Mouse (Mus musculus) urinary bladder, postnatal 14 days (tissue): ENCODE measurements around the gene 1110051M20Rik.

Experiments
- DNase-seq: peaks from one replicate; pipeline ENCODE4 v3.0.0; 2021; ENCODE audit warnings: low spot score

Gene 1110051M20Rik

DNA sequence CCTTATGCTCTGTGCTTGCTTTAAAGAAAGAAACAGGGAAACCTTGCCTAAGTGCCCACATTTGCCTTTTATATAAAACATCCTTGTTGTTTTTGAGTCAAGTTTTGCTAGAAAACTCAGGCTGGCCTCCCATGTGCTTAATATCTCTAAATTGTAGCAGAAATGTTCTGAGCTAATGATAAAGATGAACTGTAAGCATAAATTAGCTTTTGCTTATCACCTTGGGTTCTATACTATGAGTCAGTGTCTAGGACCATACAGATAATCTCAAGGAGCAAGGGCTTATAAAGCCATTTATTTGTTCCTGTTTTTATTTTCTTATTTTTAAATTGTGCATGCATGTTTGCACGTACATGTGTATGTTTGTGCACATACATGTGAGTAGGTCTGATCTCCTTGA, 98.9 kb downstream of the 1110051M20Rik start:
- DNase-seq = no peak

DNA sequence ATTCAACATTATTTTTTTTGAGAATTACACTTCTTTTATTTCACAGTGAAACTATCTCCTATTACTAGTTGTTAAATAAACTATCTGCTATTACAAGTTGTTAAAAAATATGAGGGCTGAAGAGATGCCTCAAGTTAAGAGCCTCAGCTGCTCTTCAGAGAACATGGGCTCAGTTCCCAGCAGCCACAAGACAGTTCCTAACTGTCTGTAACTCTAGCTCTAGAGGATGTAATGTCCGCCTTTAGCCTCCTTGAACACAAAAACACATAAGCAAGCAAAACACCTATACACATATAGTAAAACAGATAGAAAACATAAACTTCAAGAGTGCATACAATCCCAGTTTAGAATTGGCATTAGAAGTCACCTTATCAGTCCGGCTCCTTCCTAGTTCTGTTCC, 104.9 kb downstream of the 1110051M20Rik start:
- no peak for DNase-seq

- DNase-seq = peak; percentile 68
Measured at GRCm38 (mm10) chr2:91335128-91335527, 109.4 kb downstream of the 1110051M20Rik start.

- DNase-seq = no peak
Measured at GRCm38 (mm10) chr2:91331051-91331843, 113.3 kb downstream of the 1110051M20Rik start.

DNA sequence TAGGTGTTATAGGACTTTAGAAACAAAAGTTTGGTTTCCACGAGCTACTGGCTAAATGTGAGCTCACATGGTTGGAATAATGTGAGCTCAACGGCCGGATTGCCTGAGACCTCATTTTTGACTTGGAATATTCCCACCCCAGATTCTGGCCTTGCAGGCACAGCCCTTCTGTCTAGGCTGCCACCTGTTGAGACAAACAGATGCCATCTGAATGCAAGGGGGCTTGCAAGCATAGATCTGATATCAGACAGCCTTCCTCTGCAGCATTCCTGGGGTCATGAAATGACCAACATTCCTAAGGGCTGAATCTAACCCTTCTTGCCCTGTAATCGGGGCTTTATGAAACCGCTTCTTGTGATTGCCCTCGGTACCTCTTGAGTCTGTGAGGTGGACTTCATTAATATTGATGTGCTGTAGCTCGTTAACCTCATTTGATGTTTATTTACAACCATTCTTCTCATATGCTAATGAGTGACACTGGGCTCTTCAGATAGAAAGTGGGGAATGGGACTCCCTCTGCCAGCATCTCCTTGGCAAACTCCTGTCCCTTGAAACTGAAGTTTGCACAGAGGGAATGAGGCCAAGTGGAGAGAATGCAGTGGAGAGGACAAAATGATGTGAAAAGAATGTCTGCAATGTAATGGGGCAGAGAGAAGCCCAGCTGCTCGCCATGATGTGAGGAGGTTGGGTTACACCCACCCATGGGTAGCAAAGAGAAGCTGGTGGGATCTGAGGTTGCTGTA, 114.3 kb downstream of the 1110051M20Rik start:
- no peak for DNase-seq

GRCm38 (mm10) chr2:91328729-91329125, 115.8 kb downstream of the 1110051M20Rik start:
- no peak for DNase-seq

- DNase-seq = no peak
Measured at GRCm38 (mm10) chr2:91327968-91328728, 116.4 kb downstream of the 1110051M20Rik start.

DNA sequence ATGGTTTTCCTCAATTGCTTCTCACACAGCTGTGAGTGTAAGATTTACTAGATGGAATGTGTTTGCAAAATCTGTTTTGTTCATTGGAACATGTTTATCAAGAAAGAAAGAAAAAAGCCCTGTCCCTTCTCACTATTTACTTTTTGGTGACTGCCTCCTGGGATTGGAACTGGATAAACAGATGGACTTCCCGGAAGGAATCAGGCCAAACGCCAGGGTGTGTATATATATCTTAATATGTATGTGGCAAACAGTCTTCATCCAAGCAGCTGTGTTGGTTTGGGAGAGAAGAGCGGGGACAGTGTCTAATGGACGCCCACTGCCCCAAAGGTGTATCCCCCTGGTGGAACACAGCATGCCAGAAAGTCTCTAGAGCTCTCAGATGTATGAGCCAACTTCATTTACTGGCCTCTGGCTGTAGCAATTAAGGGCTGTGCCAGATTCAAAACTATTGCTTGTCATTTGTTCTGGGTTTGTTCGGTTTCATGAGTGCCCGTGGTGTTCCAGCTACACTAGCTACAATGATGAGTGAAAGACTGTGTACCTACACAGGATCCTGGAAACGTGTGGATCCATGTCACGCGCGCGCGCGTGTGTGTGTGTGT, 117.7 kb downstream of the 1110051M20Rik start:
- no peak for DNase-seq

GRCm38 (mm10) chr2:91324761-91325421, 119.6 kb downstream of the 1110051M20Rik start:
- no peak for DNase-seq

DNA sequence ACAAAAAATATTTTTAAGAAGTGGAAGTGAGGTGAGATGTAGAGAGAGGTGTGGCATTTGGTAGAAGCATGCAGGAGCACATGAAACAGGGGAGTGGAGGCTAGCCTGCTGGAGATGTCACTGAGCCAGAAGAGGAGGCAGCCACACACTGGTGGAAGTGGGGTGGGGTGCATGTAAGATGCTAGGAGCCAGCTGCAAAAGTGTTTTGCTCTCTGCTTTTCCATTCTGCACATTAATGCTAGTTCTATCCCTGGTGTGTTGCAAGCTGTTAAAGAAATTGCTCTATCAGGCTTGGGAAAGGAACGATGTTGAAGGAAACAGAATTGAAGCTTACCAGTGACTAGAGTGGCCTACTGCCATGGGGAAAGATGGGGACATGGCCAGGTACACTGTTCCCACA, 120.2 kb downstream of the 1110051M20Rik start:
- DNase-seq = no peak

GRCm38 (mm10) chr2:91322490-91322889, 122.0 kb downstream of the 1110051M20Rik start:
- no peak for DNase-seq

GRCm38 (mm10) chr2:91321923-91322322, 122.6 kb downstream of the 1110051M20Rik start:
- DNase-seq = no peak

DNA sequence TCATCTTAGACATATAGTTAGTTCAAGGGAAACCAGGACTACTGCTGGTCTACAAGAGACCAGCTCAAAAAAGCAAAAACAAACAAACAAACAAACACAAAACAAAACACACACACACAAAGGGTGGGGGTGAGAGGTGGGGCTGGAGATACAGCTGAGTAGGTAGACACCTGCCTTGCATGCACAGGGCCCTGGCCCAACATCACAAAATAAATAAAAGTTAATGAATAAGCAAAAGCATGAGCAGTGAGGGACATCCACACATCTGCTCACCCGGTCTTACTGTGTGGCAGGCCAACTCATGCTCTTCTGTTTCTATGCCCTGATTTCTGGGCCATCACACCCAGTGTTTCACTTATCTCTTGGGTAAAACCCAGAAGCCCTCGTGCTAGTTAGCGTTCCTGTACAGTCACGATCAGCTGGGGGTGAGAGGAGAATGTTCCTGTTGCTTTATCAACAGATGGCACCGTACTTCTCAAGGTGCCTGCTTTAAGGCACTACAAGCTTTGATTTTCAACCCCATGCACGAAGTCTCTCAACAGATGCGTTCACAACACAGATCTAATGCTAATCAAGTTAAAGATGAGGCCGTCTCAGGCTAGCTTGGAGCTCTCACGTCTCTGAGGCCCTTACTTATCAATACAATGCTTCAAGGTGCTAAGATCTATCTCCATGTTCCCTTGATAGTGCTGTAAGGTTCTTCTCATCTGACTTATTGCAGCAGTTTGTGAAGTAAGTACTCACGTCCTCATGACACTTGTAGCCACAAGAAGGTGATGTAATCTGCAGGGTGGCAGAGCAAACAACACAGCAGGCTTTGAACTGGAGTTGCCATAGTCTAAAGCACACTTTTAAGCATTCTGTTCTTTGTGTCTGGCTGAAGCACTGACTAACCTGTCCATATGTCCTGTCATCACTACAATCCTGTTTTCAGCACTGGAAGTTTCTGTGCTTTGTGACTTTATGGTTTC, 123.7 kb downstream of the 1110051M20Rik start:
- DNase-seq = no peak

DNA sequence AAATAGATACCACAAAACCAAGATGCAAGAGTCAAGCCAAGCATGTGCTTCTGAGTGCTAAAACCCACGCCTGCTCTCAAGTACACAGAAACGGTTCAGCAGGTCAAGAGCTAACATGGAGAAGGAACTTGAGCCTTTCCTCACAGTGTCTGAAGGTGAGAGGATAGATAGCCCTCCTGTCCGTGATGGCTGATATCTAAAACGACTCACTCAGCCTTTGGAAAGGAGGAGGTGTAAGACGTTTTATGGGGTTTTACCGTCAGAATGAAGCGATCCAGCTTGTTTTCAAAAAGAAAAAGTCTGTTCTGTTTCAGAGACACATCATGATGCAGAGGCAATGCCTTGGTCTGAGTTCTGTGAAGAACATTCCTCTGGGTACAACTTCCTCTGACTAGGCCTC, 130.3 kb downstream of the 1110051M20Rik start:
- DNase-seq = no peak

DNA sequence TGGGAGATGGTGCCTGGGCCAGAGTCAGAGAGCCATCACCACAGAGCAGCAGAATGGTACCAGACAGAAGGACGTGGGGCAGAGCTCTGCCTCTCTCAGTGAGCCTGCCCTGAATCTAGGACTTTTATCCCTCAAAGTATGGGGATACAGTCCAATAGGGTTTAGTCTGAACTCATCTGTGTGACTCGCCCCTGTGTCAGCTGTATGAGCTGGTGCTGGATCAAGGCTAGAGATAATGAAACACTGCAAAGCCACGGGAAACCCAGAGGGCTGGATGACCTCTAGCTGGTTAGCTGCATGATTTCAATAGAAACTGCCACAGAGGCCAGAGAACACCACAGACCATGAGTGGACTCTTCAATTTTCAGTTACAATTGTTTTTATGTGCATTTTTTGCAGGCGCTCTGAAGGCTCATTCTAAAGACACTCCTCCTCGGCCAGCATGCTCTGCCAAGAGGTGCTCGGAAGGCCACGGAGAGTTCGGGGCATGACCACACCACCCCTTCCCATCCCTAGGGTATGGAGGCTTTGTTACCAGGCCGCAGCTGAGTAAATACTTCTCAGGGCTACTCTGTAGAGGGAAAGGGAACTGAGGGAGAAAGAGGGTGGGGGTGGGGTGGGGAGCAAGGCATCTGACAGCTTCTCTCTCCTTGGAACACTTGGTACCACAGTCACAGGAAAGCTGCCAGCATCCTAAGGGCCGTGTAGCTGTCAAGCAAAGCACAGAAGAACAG, 131.8 kb downstream of the 1110051M20Rik start:
- peak; percentile 50 for DNase-seq

DNA sequence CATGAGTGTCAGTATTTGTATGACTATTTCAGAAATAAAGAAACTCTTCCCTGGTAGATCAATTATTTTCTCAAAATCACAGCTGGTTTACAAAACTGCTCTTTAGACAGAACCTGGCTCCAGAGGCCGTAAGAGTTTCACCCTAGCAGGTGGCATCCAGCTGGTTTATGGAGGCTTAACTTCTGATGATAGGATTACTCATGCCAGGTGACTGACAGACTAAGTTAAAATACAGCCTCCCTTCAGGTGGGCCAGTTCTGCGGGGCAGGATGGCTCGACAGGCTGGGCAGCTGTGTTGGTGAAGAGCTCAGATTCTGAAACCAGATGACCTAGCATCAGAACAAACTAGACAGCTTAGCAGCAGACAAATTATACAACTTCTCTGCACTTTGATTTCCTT, 135.0 kb downstream of the 1110051M20Rik start:
- no peak for DNase-seq

- no peak for DNase-seq
Measured at GRCm38 (mm10) chr2:91308680-91309079, 135.8 kb downstream of the 1110051M20Rik start.

GRCm38 (mm10) chr2:91306589-91306988, 137.9 kb downstream of the 1110051M20Rik start:
- no peak for DNase-seq

GRCm38 (mm10) chr2:91305926-91306325, 138.6 kb downstream of the 1110051M20Rik start:
- no peak for DNase-seq

- DNase-seq = no peak
Measured at GRCm38 (mm10) chr2:91302845-91303244, 141.7 kb downstream of the 1110051M20Rik start.
